Mouse (Mus musculus) layer of hippocampus, postnatal 36 days (tissue): ENCODE measurements around the gene Gm28079. TPM values are rescaled to one million over a fixed set of nuclear protein-coding genes. Genes with fewer than 3 reads are reported as not detected.
"Not testable (repeated sequence)": the region's sequence is repeated elsewhere in the genome, so short reads cannot be mapped to it uniquely, and the experiment has no call there.

Source experiments
- DNase-seq, 2 experiments: peaks; one replicate each; pipeline ENCODE4 v3.0.0; 2022
- total RNA-seq, 2 experiments: library from RNA; stranded (reverse); gene quantifications; 2 replicates each; pipeline ENCODE4 v1.2.3; 2021

Gene Gm28079
- total RNA-seq, result not detected

DNA sequence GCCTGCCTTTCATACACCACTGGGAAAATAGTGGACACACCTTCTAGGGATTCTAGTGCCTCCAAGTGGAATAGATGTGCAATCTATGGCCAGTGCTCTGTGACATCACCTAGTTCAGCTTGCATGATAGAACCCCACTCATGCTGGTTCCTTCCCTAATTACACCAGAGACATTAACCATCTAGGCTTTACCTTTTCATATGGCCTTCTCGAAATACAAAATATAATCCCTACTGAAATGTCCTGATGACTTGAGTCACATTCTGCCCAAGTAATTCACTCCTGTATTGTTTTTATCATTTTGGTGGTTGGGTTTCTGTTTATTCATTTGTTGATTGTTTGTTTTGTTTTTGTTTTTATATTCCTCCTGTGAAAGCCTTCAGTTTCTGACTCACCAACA, at the start of gene Gm28079:
Gene Gm28079 (minus strand): TSS at position 101 of the 400 bp plus-strand sequence.
- not testable (repeated sequence) for DNase-seq
